Comparison of ENCODE assay signal across 32 mouse cellular contexts in the genomic region with DNA sequence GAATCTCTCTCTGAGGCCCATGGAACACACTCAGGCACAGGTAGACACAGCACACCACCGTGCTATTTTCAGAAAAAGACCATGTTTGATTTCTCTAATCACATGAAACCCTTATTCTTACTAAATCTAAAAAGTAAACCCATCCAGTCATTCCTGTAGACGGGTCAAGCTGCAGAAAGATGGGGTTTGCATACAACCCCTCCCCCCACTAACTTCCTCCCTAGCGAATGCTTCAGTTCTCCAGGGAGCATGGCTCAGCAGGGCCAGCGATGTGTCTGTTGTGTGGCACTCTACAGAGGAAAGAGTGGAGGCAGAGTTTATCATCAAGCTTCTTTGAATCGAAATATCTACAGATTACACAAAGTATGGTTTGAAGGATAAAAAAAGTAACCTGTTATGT.
"Had no signal": no experiment of that assay in that cellular context is flagged by ENCODE, and none has a peak within 500 bp of the region (broad histone marks: within the 10 kb centered on the region; RNA-seq: fewer than 3 reads in every experiment).

No protein-coding gene starts in this region.

- H3K27ac ChIP-seq: limb, embryonic 10.5 days; limb, embryonic 12.5 days; limb, embryonic 13.5 days; limb, embryonic 15.5 days; liver, embryonic 12.5 days; liver, embryonic 13.5 days; liver, embryonic 14.5 days; liver, embryonic 15.5 days; lung, embryonic 15.5 days; macrophage; midbrain, embryonic 10.5 days; midbrain, embryonic 12.5 days; midbrain, embryonic 13.5 days; midbrain, embryonic 15.5 days; neural tube, embryonic 12.5 days had no signal

- H3K4me2 ChIP-seq: limb, embryonic 12.5 days; limb, embryonic 13.5 days; limb, embryonic 15.5 days; liver, embryonic 11.5 days; liver, embryonic 12.5 days; liver, embryonic 13.5 days; liver, embryonic 15.5 days; lung, embryonic 14.5 days; lung, embryonic 15.5 days; midbrain, embryonic 11.5 days; midbrain, embryonic 12.5 days; midbrain, embryonic 13.5 days; midbrain, embryonic 15.5 days; neural tube, embryonic 12.5 days had no signal

- H3K4me3 ChIP-seq: limb, embryonic 10.5 days; limb, embryonic 12.5 days; limb, embryonic 13.5 days; limb, embryonic 15.5 days; liver, embryonic 12.5 days; liver, embryonic 13.5 days; liver, embryonic 15.5 days; lung, embryonic 15.5 days; megakaryocyte, embryonic 14.5 days; midbrain, embryonic 10.5 days; midbrain, embryonic 12.5 days; midbrain, embryonic 13.5 days; midbrain, embryonic 15.5 days; myocyte; neural tube, embryonic 12.5 days had no signal

- H3K27me3 ChIP-seq: limb, embryonic 12.5 days; limb, embryonic 13.5 days; limb, embryonic 15.5 days; liver, embryonic 12.5 days; liver, embryonic 13.5 days; liver, embryonic 15.5 days; lung, embryonic 15.5 days; megakaryocyte, embryonic 14.5 days; midbrain, embryonic 12.5 days; midbrain, embryonic 13.5 days; midbrain, embryonic 15.5 days; neural tube, embryonic 12.5 days had no signal

- H3K9me3 ChIP-seq: limb, embryonic 10.5 days; limb, embryonic 12.5 days; limb, embryonic 13.5 days; limb, embryonic 15.5 days; liver, embryonic 12.5 days; liver, embryonic 13.5 days; liver, embryonic 15.5 days; lung, embryonic 15.5 days; megakaryocyte, embryonic 14.5 days; midbrain, embryonic 10.5 days; midbrain, embryonic 12.5 days; midbrain, embryonic 13.5 days; midbrain, embryonic 15.5 days; neural tube, embryonic 12.5 days had no signal

- H3K9ac ChIP-seq: limb, embryonic 12.5 days; limb, embryonic 13.5 days; limb, embryonic 15.5 days; liver, embryonic 12.5 days; liver, embryonic 13.5 days; liver, embryonic 14.5 days; liver, embryonic 15.5 days; liver, postnatal 0 days; lung, embryonic 14.5 days; lung, embryonic 15.5 days; midbrain, embryonic 13.5 days; midbrain, embryonic 15.5 days; neural tube, embryonic 12.5 days had no signal

- H3K4me1 ChIP-seq: liver, embryonic 12.5 days; liver, embryonic 13.5 days; liver, embryonic 15.5 days; midbrain, embryonic 15.5 days; neural tube, embryonic 12.5 days had no signal

- H3K36me3 ChIP-seq: midbrain, embryonic 15.5 days had no signal

- DNase-seq: left cerebral cortex, postnatal 4 days; liver; liver, embryonic 13.5 days; liver, postnatal 0 days; lung, adult 18-20 months; lung, adult 2 months; lung, embryonic 14.5 days; lung, postnatal 10 days; lung, postnatal 14 days; lung, postnatal 36 days; lung, postnatal 4 days; midbrain, embryonic 14.5 days had no signal

- ATAC-seq: liver, embryonic 12.5 days; liver, postnatal 0 days; lung, postnatal 0 days; midbrain, embryonic 13.5 days; midbrain, embryonic 15.5 days; midbrain, embryonic 16.5 days had no signal
